ENCODE assay signal across 8 mouse cellular contexts in genomic region chr8:125568851-125569532, GRCm38 (mm10). TPM values are rescaled to one million over a fixed set of nuclear protein-coding genes. Genes with fewer than 3 reads are reported as not detected.
DNase-seq lines count a peak whose midpoint lies in the region; ATAC-seq and TF ChIP-seq lines count a peak whose summit lies in the region.

No protein-coding gene starts in this region.

- peak; percentile 63 for DNase-seq in layer of hippocampus, adult 11-12 months (ENCODE audit: low spot score)
- no peak for DNase-seq in layer of hippocampus, adult 9-10 months (ENCODE audit: low spot score)
- peak; percentile 63 for DNase-seq in cerebellum, adult 9-11 months
- peak; percentile 56 for DNase-seq in gastrocnemius, postnatal 10 days
- peak; percentile 48 for DNase-seq in left cerebral cortex, postnatal 4 days
- DNase-seq in mesoderm, embryonic 11.5 days (ENCODE audit: low read depth, low spot score): peak; percentile 66

- no peaks in the 10 kb centered on the region for H3K27me3 ChIP-seq in small intestine, adult 2 months (ENCODE audit: control insufficient read depth, insufficient read depth, low read length)

- no peaks in the 10 kb centered on the region for H3K36me3 ChIP-seq in small intestine, adult 2 months (ENCODE audit: control insufficient read depth, insufficient read depth, low read length)

- peaks cover 8% of the 10 kb centered on the region; the same call in 1 of the 2 replicates for H3K4me1 ChIP-seq in small intestine, adult 2 months (ENCODE audit: control insufficient read depth, insufficient read depth, insufficient read length, low read length)

- peak overlapping the region; percentile 57 for H3K27ac ChIP-seq in small intestine, adult 2 months (ENCODE audit: insufficient read depth, low read depth, low read length)

- peak; percentile 39; the same call in 1 of the 2 replicates for TF ChIP-seq CTCF in small intestine, adult 2 months (IDR thresholded peaks at IDR 0.05; ENCODE audit: extremely low read depth, insufficient read length, insufficient replicate concordance, low read depth, low read length)

- peak; percentile 27 for ATAC-seq in inflammation-experienced regulatory T-cells, adult 6 months

- intact Hi-C loops in left cerebral cortex, postnatal 4 days (cut with DNase I): loop anchor here (5.0 to 10.0 kb wide), 2 partner anchors 94 to 387 kb away; no protein-coding TSS in a partner anchor

- H3K4me3 ChIP-seq in small intestine, adult 2 months (ENCODE audit: low read depth, low read length): peak overlapping the region; percentile 75

- TF ChIP-seq POLR2A in small intestine, adult 2 months (IDR thresholded peaks at IDR 0.05; ENCODE audit: low read depth, low read length): no peak

- WGBS in small intestine, adult 2 months: under 1% methylated on average over 39 of the region's 39 CpGs

RNA-seq across cellular contexts. Expression of gene Sipa1l2, which starts 0.6 kb away (rescaled TPM):
- 10 to 100 TPM; 12.9 to 16.7 TPM for total RNA-seq in gastrocnemius, postnatal 10 days (2021)
- polyA plus RNA-seq in inflammation-experienced regulatory T-cells, adult 6 months (2017; shearing (Covaris generic)): 1 to 10 TPM in 2 of 3 experiments, under 1 TPM in 1; 0.39 to 2.2 (median 2.0) TPM
- 10 to 100 TPM; 43.2 to 46.9 TPM for total RNA-seq in left cerebral cortex, postnatal 4 days (2021)
- 6.3 and 9.7 TPM in 2 replicates for polyA plus RNA-seq in small intestine, adult 2 months (2012; rRNA removed)
